Mouse (Mus musculus) liver, embryonic 14.5 days (tissue): ENCODE data around the gene Phlda3. TPM values are rescaled to one million over a fixed set of nuclear protein-coding genes. Genes with fewer than 3 reads are reported as not detected.

ENCODE experiments used
- ATAC-seq: fragments of 200-750 bp; cut with Nextera tagmentation; 2 replicates; pipeline ENCODE4 v1.8.0; 2017; ENCODE audit warnings: moderate number of reproducible peaks, mild to moderate bottlenecking, moderate library complexity; ENCODE audit not compliant: insufficient read depth
- DNase-seq, 3 experiments: peaks; one replicate each; pipeline ENCODE4 v3.0.0-alpha.2; 2012 to 2013; ENCODE audit warnings: low read depth in 3 of 3, low spot score in 3 of 3
- H3K27ac ChIP-seq: fragments of 300-500 bp; sonication (generic); 2 replicates; pipeline ENCODE4 v1.5.1; 2014; ENCODE audit warnings: moderate library complexity, mild to moderate bottlenecking, control low read depth, inconsistent platforms
- H3K27me3 ChIP-seq: fragments of 300-500 bp; sonication (generic); 2 replicates; pipeline ENCODE4 v1.6.1; 2014; ENCODE audit warnings: mild to moderate bottlenecking, low read length, moderate library complexity; ENCODE audit not compliant: control insufficient read depth, insufficient read depth
- H3K36me3 ChIP-seq: fragments of 300-500 bp; sonication (generic); replicated peaks from 2 replicates; pipeline ENCODE4 v1.6.1; 2014; ENCODE audit warnings: low read depth; ENCODE audit not compliant: control insufficient read depth, insufficient read depth
- H3K4me1 ChIP-seq, 2 experiments: fragments of 200-500 bp in 1 of 2; fragments of 300-500 bp in 1 of 2; sonication (generic) in 1 of 2; replicated peaks; 2 replicates each; pipeline ENCODE4 v1.6.1; 2012 to 2014; ENCODE audit warnings: antibody characterized with exemption in 1 of 2, inconsistent platforms in 1 of 2, low read length in 1 of 2; ENCODE audit not compliant: control insufficient read depth in 2 of 2, insufficient read depth in 2 of 2
- H3K4me2 ChIP-seq: fragments of 300-500 bp; sonication (generic); 2 replicates; pipeline ENCODE4 v1.6.1; 2014; ENCODE audit warnings: low read depth, mild to moderate bottlenecking, control low read depth, moderate library complexity
- H3K4me3 ChIP-seq, 2 experiments: fragments of 200-500 bp in 1 of 2; fragments of 300-500 bp in 1 of 2; sonication (generic) in 1 of 2; 2 replicates each; pipeline ENCODE4 v1.5.1; 2012 to 2014; ENCODE audit warnings: low read depth in 2 of 2, low read length in 2 of 2, mild to moderate bottlenecking in 2 of 2, control low read depth in 1 of 2, inconsistent platforms in 1 of 2, moderate library complexity in 1 of 2; ENCODE audit not compliant: insufficient read depth in 1 of 2
- H3K9ac ChIP-seq: fragments of 300-500 bp; sonication (generic); replicated peaks from 2 replicates; pipeline ENCODE4 v1.6.1; 2014; ENCODE audit warnings: mild to moderate bottlenecking, control low read depth, moderate library complexity
- H3K9me3 ChIP-seq: fragments of 300-500 bp; sonication (generic); 2 replicates; pipeline ENCODE4 v1.6.1; 2016; ENCODE audit warnings: low read length, mixed read lengths; ENCODE audit not compliant: control insufficient read depth
- CTCF ChIP-seq: IDR thresholded peaks from 2 replicates; pipeline ENCODE4 v1.5.1; 2016; ENCODE audit warnings: antibody characterized with exemption, low read depth, control low read depth
- EP300 ChIP-seq: IDR thresholded peaks from 2 replicates; pipeline ENCODE4 v1.6.1; 2016; ENCODE audit warnings: antibody characterized with exemption, low read depth
- WGBS: fragments of 180-500 bp; shearing (Covaris S2); extraction: QIAGEN DNeasy Blood & Tissue Kit; methylation state at CpG from one replicate; pipeline ENCODE4 v1.1.7; 2014; ENCODE audit not compliant: insufficient replicate concordance; 5-methylcytosine and 5-hydroxymethylcytosine counted together
- polyA plus RNA-seq, 2 experiments: library from polyadenylated mRNA; depleted of rRNA in 1 of 2; stranded (reverse) in 1 of 2; unstranded in 1 of 2; fragments of >200 nt; fragmentation: Nextera tagmentation in 1 of 2; extraction: Ambion mirVana in 1 of 2; gene quantifications; 2 replicates each; pipeline versions ENCODE4 v1.2.1 to v1.2.3; 2012 to 2014

Phlda3 gene
- polyA plus RNA-seq (2012; rRNA removed) (3.2 TPM in 2 replicates), polyA plus RNA-seq (2014; fragmentation: Nextera tagmentation; extraction: Ambion mirVana) (4.5 and 5.2 TPM in 2 replicates)

DNA sequence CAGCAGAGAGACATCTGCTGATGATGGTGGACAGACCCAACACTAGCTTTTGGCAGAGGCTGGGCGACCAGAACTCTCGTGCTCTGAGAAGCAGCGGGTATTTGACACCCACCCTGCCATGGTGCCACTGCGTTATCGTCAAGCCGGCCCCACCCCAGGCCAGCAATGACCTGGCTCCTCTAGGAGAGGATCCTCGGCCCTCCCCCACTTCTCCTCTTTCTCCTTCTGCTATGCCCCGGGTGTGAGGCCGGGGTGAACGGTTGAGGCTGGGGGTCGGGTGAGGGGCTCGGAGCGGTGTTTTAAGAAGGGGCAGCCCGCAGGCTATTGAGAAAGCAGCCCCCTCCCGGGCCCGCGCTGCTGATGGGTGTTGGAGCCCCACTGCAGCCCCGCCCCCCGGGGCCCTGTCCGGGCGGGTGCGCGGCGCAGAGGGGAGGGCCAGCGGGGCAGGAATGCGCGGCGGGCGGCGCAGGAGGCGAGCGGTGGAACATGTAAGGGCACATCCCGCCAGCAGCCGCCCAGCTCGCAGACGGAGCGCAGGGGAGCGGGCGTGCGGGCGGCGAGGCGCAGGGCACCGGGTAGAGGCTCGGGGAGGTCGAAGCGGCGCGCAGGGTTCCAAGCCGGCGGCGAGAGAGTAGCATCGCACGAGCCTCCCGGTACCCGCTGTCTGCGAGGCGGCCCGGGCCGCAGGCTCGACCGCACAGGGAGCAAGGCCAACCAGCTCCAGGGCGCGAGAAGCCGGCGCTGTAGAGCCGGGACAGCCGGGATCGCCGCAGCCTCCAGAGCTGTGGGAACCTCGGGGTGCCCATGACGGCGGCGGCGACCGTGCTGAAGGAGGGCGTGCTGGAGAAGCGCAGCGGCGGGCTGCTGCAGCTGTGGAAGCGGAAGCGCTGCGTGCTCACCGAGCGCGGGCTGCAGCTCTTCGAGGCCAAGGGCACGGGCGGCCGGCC is at the start of gene Phlda3:
Gene Phlda3 (plus strand): TSS at position 475 of the 947 bp plus-strand sequence.
- Histone ChIP-seq H3K27ac (no peak within 1 kb of the TSS), H3K9ac (peak within 1 kb of the TSS; percentile 25), H3K4me1 (peaks cover 0 to 3% of the 10 kb centered on the region in 2 experiments; a peak in 2 of 4 replicates), H3K36me3 (no peaks in the 10 kb centered on the region), H3K9me3 (no peaks in the 10 kb centered on the region), H3K4me2 (peak within 1 kb of the TSS; percentile 72), H3K27me3 (peaks cover 27% of the 10 kb centered on the region), H3K4me3 (peak within 1 kb of the TSS; percentile 23 to 57)
- ATAC-seq (peak; percentile 84), DNase-seq (peak in 2 of 3 experiments; percentile 64 to 67)
- TF ChIP-seq EP300 (no peak), CTCF (no peak)
- under 1% methylated on average over 90 of the region's 90 CpGs for WGBS

DNA sequence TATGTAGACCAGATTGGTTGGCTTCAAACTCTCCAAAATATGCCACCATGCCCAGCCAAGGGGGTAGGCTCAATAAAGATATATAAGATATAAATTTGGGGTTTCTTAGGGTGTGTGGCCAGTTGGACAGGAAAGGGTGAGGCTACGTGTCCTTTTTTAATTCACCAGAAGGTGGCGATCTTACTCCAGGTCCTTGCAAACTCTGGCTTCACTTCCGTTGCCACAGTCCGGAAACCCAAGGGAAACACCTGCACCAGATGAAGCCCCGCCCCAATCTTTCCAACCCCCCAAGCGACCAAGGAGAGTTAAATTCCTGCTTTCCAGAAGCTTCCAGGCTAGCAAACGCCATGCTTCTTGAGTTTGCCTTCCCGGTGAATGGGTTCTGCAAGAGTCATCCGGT is 46.4 kb upstream of the Phlda3 start:
- no peak for ATAC-seq
- H3K27ac ChIP-seq, result no peak overlapping the region
- TF ChIP-seq EP300, result no peak
- TF ChIP-seq CTCF, result peak; percentile 84
- WGBS, result 15% methylated on average over 9 of the region's 9 CpGs
- H3K27me3 ChIP-seq, result no peaks in the 10 kb centered on the region
- H3K4me1 ChIP-seq, result peaks cover 7 to 25% of the 10 kb centered on the region in 2 experiments
- H3K4me3 ChIP-seq, result no peak overlapping the region
- no peaks in the 10 kb centered on the region for H3K9me3 ChIP-seq
- peak overlapping the region; percentile 36; the same call in 1 of the 2 replicates for H3K4me2 ChIP-seq
- no peak overlapping the region for H3K9ac ChIP-seq
- H3K36me3 ChIP-seq, result no peaks in the 10 kb centered on the region
- DNase-seq, result peak; percentile 59 to 64 (median 62)

DNA sequence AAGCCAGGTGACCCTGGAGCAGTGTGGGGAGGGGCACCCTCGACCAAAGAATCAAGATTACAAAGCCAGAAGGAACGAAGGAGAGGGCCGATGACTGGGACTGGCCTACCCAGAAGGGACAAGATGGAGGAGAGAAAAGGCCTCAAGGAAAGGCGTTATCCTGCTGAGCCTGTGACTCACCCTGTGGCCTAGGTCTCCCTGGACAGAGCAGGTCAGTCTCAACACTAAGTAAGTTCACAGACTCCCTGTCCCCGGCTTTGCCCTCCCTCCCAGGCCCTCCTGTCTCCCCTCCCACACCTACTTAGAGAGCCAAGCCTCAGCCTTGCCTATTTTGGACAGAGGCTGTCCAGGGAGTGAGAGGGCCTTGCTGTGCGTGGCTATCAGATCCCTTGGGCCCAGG is 45.9 kb upstream of the Phlda3 start, which contains the start of gene Csrp1:
Gene Csrp1 (plus strand): TSS at position 79 of the 400 bp plus-strand sequence.
- no peak for DNase-seq
- Histone ChIP-seq H3K9me3 (no peaks in the 10 kb centered on the region), H3K9ac (no peak within 1 kb of the TSS), H3K27ac (no peak within 1 kb of the TSS), H3K4me2 (peak within 1 kb of the TSS; percentile 36; the same call in 1 of the 2 replicates), H3K4me3 (no peak within 1 kb of the TSS), H3K36me3 (no peaks in the 10 kb centered on the region), H3K27me3 (no peaks in the 10 kb centered on the region), H3K4me1 (peaks cover 2 to 21% of the 10 kb centered on the region in 2 experiments)
- no peak for ATAC-seq
- whole genome bisulfite sequencing, result 48% methylated on average over 6 of the region's 6 CpGs
- TF ChIP-seq CTCF (no peak), EP300 (no peak)

DNA sequence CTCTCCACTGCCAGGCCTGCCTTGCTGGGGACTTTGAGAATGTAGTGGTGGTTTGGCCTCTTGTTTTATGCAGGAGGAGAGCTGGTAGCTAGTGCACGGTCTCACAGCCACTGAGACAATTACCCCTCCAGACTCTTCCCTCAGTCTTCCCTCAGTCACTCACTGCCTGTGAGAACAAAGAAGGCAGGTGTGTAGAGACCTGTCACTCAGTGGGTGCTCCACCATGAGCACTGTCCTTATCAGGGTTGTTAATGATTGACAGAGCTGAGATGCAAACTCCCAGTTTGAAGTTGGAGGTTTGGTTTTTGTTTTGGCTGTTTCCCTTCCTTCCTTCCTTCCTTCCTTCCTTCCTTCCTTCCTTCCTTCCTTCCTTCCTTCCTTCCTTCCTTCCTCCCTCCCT is 42.9 kb upstream of the Phlda3 start:
- H3K4me1 ChIP-seq, result peaks cover 0 to 14% of the 10 kb centered on the region in 2 experiments; a peak in 2 of 4 replicates
- H3K9me3 ChIP-seq, result no peaks in the 10 kb centered on the region
- ATAC-seq (no peak), DNase-seq (no peak)
- WGBS, result 61% methylated on average over 1 of the region's 1 CpGs
- no peak overlapping the region for H3K4me3 ChIP-seq
- H3K27ac ChIP-seq, result no peak overlapping the region
- TF ChIP-seq CTCF (no peak), EP300 (no peak)
- no peaks in the 10 kb centered on the region for H3K36me3 ChIP-seq
- no peaks in the 10 kb centered on the region for H3K27me3 ChIP-seq
- H3K9ac ChIP-seq, result no peak overlapping the region
- H3K4me2 ChIP-seq, result no peak overlapping the region

DNA sequence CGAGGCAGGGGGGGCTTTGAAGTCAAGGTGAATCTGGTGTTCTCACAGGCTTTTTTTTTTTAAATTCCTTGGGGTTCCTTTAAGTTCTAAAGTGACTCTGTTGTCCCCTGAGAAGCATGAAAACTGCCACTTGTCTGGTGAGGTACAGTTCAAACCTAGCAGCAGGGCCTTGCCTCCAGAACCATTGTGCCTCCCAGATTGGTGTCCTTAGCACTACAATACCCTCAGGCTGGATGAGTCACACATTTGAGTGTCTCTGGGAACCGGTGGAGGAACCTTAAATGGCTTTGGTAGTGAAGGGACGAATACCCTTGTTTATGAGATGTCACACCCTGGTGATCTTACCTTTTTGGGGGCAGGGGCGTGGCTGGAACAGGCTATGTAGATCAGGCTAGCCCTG is 41.8 kb upstream of the Phlda3 start:
- 56% methylated on average over 4 of the region's 4 CpGs for WGBS
- no peak overlapping the region for H3K27ac ChIP-seq
- no peak for ATAC-seq
- H3K4me3 ChIP-seq, result no peak overlapping the region
- H3K9ac ChIP-seq, result no peak overlapping the region
- DNase-seq, result no peak
- H3K27me3 ChIP-seq, result no peaks in the 10 kb centered on the region
- H3K36me3 ChIP-seq, result no peaks in the 10 kb centered on the region
- TF ChIP-seq CTCF (no peak), EP300 (no peak)
- H3K9me3 ChIP-seq, result no peaks in the 10 kb centered on the region
- no peak overlapping the region for H3K4me2 ChIP-seq
- H3K4me1 ChIP-seq, result peaks cover 6 to 19% of the 10 kb centered on the region in 2 experiments; a peak in 2 of 4 replicates
